11 mouse cellular contexts compared by ENCODE assay signal in genomic region chr8:79350805-79351204, GRCm38 (mm10). TPM values are rescaled to one million over a fixed set of nuclear protein-coding genes. Genes with fewer than 3 reads are reported as not detected.
DNase-seq lines count a peak whose midpoint lies in the region; ATAC-seq and TF ChIP-seq lines count a peak whose summit lies in the region.
"Had no signal": no experiment of that assay in that cellular context is flagged by ENCODE, and none has a peak within 500 bp of the region (broad histone marks: within the 10 kb centered on the region; RNA-seq: fewer than 3 reads in every experiment).

No protein-coding gene starts in this region.

- no peaks in the 10 kb centered on the region for H3K27me3 ChIP-seq in heart, embryonic 13.5 days (replicated peaks)
- no peaks in the 10 kb centered on the region for H3K27me3 ChIP-seq in heart, embryonic 10.5 days (ENCODE audit: insufficient read depth, poor library complexity, severe bottlenecking)
- no peaks in the 10 kb centered on the region for H3K27me3 ChIP-seq in lung, embryonic 15.5 days
- no peaks in the 10 kb centered on the region for H3K27me3 ChIP-seq in midbrain, embryonic 15.5 days (replicated peaks)
- H3K27me3 ChIP-seq: Patski had no signal

- WGBS in heart, embryonic 13.5 days = 61% methylated on average over 3 of the region's 3 CpGs
- 70% methylated on average over 3 of the region's 3 CpGs for WGBS in heart, embryonic 10.5 days
- 65% methylated on average over 3 of the region's 3 CpGs for WGBS in lung, embryonic 15.5 days
- WGBS in midbrain, embryonic 15.5 days = 47% methylated on average over 3 of the region's 3 CpGs

- no peak for ATAC-seq in heart, embryonic 13.5 days (ENCODE audit: extremely low read depth, insufficient number of reproducible peaks, low FRiP score, low TSS enrichment)
- no peak for ATAC-seq in lung, embryonic 15.5 days (ENCODE audit: borderline replicate concordance, extremely low read depth, low FRiP score, low TSS enrichment)
- ATAC-seq in midbrain, embryonic 15.5 days (replicated peaks) = no peak
- no peak for ATAC-seq in megakaryocyte progenitor cell, adult 5-6 weeks (replicated peaks; ENCODE audit: poor library complexity)
- ATAC-seq: liver, postnatal 0 days; Patski had no signal

- no peak for TF ChIP-seq CTCF in embryonic fibroblast, embryonic 13.5 days (IDR thresholded peaks at IDR 0.05; ENCODE audit: borderline replicate concordance, insufficient read depth, low read length)

- no peak overlapping the region for H3K4me3 ChIP-seq in heart, embryonic 13.5 days
- H3K4me3 ChIP-seq in heart, embryonic 10.5 days = no peak overlapping the region
- H3K4me3 ChIP-seq in lung, embryonic 15.5 days = no peak overlapping the region
- no peak overlapping the region for H3K4me3 ChIP-seq in embryonic fibroblast, embryonic 13.5 days (ENCODE audit: insufficient read depth, low read length)
- no peak overlapping the region for H3K4me3 ChIP-seq in midbrain, embryonic 15.5 days
- H3K4me3 ChIP-seq: forebrain, embryonic 12.5 days had no signal

- peak overlapping the region; percentile 69 for H3K27ac ChIP-seq in heart, embryonic 13.5 days (replicated peaks)
- no peak overlapping the region for H3K27ac ChIP-seq in heart, embryonic 10.5 days
- peak overlapping the region; percentile 66 for H3K27ac ChIP-seq in lung, embryonic 15.5 days
- peak overlapping the region; percentile 60; the same call in 1 of the 2 replicates for H3K27ac ChIP-seq in embryonic fibroblast, embryonic 13.5 days (ENCODE audit: insufficient read depth, low read length)
- H3K27ac ChIP-seq in midbrain, embryonic 15.5 days = peak overlapping the region; percentile 69; the same call in 1 of the 2 replicates

- peaks cover 20% of the 10 kb centered on the region for H3K4me1 ChIP-seq in heart, embryonic 13.5 days
- 0 out of 2 replicates have a peak, but pooled peaks cover 4% of the 10 kb centered on the region for H3K4me1 ChIP-seq in heart, embryonic 10.5 days
- peaks cover 15% of the 10 kb centered on the region for H3K4me1 ChIP-seq in lung, embryonic 15.5 days
- peaks cover 10% of the 10 kb centered on the region for H3K4me1 ChIP-seq in embryonic fibroblast, embryonic 13.5 days (ENCODE audit: control insufficient read depth, insufficient read depth, low read length)
- peaks cover 15% of the 10 kb centered on the region for H3K4me1 ChIP-seq in midbrain, embryonic 15.5 days

- DNase-seq in heart, embryonic 10.5 days (ENCODE audit: low spot score) = no peak
- no peak for DNase-seq in lung, postnatal 14 days
- no peak for DNase-seq in urinary bladder, adult 18-20 months (ENCODE audit: low spot score in 2 of 2)
- DNase-seq: liver, postnatal 0 days had no signal

- no peak overlapping the region for H3K9ac ChIP-seq in heart, embryonic 13.5 days
- no peak overlapping the region for H3K9ac ChIP-seq in lung, embryonic 15.5 days
- no peak overlapping the region for H3K9ac ChIP-seq in midbrain, embryonic 15.5 days
- H3K9ac ChIP-seq: forebrain, embryonic 12.5 days; liver, postnatal 0 days had no signal

- H3K36me3 ChIP-seq in heart, embryonic 13.5 days = peaks cover 77% of the 10 kb centered on the region
- peaks cover 52% of the 10 kb centered on the region for H3K36me3 ChIP-seq in heart, embryonic 10.5 days
- H3K36me3 ChIP-seq in lung, embryonic 15.5 days = peaks cover 43% of the 10 kb centered on the region
- H3K36me3 ChIP-seq in midbrain, embryonic 15.5 days (replicated peaks) = 0 out of 2 replicates have a peak, but pooled peaks cover 7% of the 10 kb centered on the region

- H3K4me2 ChIP-seq in heart, embryonic 13.5 days = no peak overlapping the region
- no peak overlapping the region for H3K4me2 ChIP-seq in lung, embryonic 15.5 days
- no peak overlapping the region for H3K4me2 ChIP-seq in midbrain, embryonic 15.5 days

- H3K9me3 ChIP-seq in heart, embryonic 13.5 days = no peaks in the 10 kb centered on the region
- H3K9me3 ChIP-seq in heart, embryonic 10.5 days = no peaks in the 10 kb centered on the region
- no peaks in the 10 kb centered on the region for H3K9me3 ChIP-seq in lung, embryonic 15.5 days
- H3K9me3 ChIP-seq in midbrain, embryonic 15.5 days = no peaks in the 10 kb centered on the region
- H3K9me3 ChIP-seq: forebrain, embryonic 12.5 days had no signal

- no peak for TF ChIP-seq POLR2A in embryonic fibroblast, embryonic 13.5 days (IDR thresholded peaks at IDR 0.05; ENCODE audit: low read depth, low read length)

RNA-seq across cellular contexts. Expression of gene Smad1, which starts 48.5 kb away (rescaled TPM):
- 19.0 and 20.2 TPM in 2 replicates for polyA plus RNA-seq in heart, embryonic 13.5 days (2015; fragmentation: Nextera tagmentation; extraction: Ambion mirVana)
- polyA plus RNA-seq in heart, embryonic 10.5 days (2016; fragmentation: Nextera tagmentation; extraction: Ambion mirVana) = 20.1 and 32.1 TPM in 2 replicates
- 36.1 and 38.5 TPM in 2 replicates for polyA plus RNA-seq in lung, embryonic 15.5 days (2015; fragmentation: Nextera tagmentation; extraction: Ambion mirVana)
- polyA plus RNA-seq in embryonic fibroblast, embryonic 13.5 days (2011; ENCODE audit: insufficient read length, low read depth, missing spikeins) = 27.3 and 30.5 TPM in 2 replicates
- 64.4 and 65.9 TPM in 2 replicates for polyA plus RNA-seq in midbrain, embryonic 15.5 days (2015; fragmentation: Nextera tagmentation; extraction: Ambion mirVana)
- 12.7 and 15.2 TPM in 2 replicates for total RNA-seq in megakaryocyte progenitor cell, adult 5-6 weeks (2015)
- 12.0 and 15.2 TPM in 2 replicates for total RNA-seq in megakaryocyte progenitor cell, adult 5-6 weeks (2017)

RNA-seq across cellular contexts. Expression of gene Mmaa, which starts 56.1 kb away (rescaled TPM):
- polyA plus RNA-seq in heart, embryonic 13.5 days (2015; fragmentation: Nextera tagmentation; extraction: Ambion mirVana) = 13.1 and 14.2 TPM in 2 replicates
- 9.5 and 9.9 TPM in 2 replicates for polyA plus RNA-seq in heart, embryonic 10.5 days (2016; fragmentation: Nextera tagmentation; extraction: Ambion mirVana)
- 10.9 and 11.2 TPM in 2 replicates for polyA plus RNA-seq in lung, embryonic 15.5 days (2015; fragmentation: Nextera tagmentation; extraction: Ambion mirVana)
- polyA plus RNA-seq in embryonic fibroblast, embryonic 13.5 days (2011; ENCODE audit: insufficient read length, low read depth, missing spikeins) = 8.6 and 12.0 TPM in 2 replicates
- 19.9 and 20.3 TPM in 2 replicates for polyA plus RNA-seq in midbrain, embryonic 15.5 days (2015; fragmentation: Nextera tagmentation; extraction: Ambion mirVana)
- total RNA-seq in megakaryocyte progenitor cell, adult 5-6 weeks (2015) = 3.4 and 3.9 TPM in 2 replicates
- 5.0 and 5.1 TPM in 2 replicates for total RNA-seq in megakaryocyte progenitor cell, adult 5-6 weeks (2017)
